Mouse (Mus musculus): ENCODE measurements at regions not wholly inside any gene's neighbourhood (a gene's known extent, or its start where the extent isn't known, plus 50 kb on each side); places are given as distances from the start of the nearest gene placed in this dataset.

- DNase-seq (ENCODE audit: low spot score), result no peak
These were observed 154.9 kb upstream of the Gm34302 start for GRCm38 (mm10) chr3:63638572-63638971.

GRCm38 (mm10) chr3:63637913-63638312 is 154.2 kb upstream of the Gm34302 start:
- DNase-seq (ENCODE audit: low spot score), result no peak

- no peak for DNase-seq (ENCODE audit: low spot score)
These were observed 144.0 kb upstream of the Gm34302 start for GRCm38 (mm10) chr3:63627724-63628123.

- no peak for DNase-seq (ENCODE audit: low spot score)
These were observed 132.4 kb upstream of the Gm34302 start for GRCm38 (mm10) chr3:63616127-63616526.

- DNase-seq (ENCODE audit: low spot score), result no peak
These were observed 130.0 kb upstream of the Gm34302 start for GRCm38 (mm10) chr3:63613652-63614051.

- DNase-seq (ENCODE audit: low spot score), result no peak
These were observed 129.2 kb upstream of the Gm34302 start for GRCm38 (mm10) chr3:63612767-63613363.

GRCm38 (mm10) chr3:63610113-63610919 is 126.6 kb upstream of the Gm34302 start:
- no peak for DNase-seq (ENCODE audit: low spot score)

- DNase-seq (ENCODE audit: low spot score), result no peak
These were observed 125.9 kb upstream of the Gm34302 start for GRCm38 (mm10) chr3:63609454-63610112.

- DNase-seq (ENCODE audit: low spot score), result no peak
These were observed 99.3 kb upstream of the Gm34302 start for GRCm38 (mm10) chr3:63582717-63583696.

GRCm38 (mm10) chr3:63582180-63582579 is 98.5 kb upstream of the Gm34302 start:
- no peak for DNase-seq (ENCODE audit: low spot score)

GRCm38 (mm10) chr3:63570607-63571353 is 87.1 kb upstream of the Gm34302 start:
- DNase-seq (ENCODE audit: low spot score), result peak; percentile 64

GRCm38 (mm10) chr3:63570082-63570481 is 86.4 kb upstream of the Gm34302 start:
- DNase-seq (ENCODE audit: low spot score), result no peak

- DNase-seq (ENCODE audit: low spot score), result no peak
These were observed 85.4 kb upstream of the Gm34302 start for GRCm38 (mm10) chr3:63569004-63569596.

- DNase-seq (ENCODE audit: low spot score), result no peak
These were observed 84.0 kb upstream of the Gm34302 start for GRCm38 (mm10) chr3:63567726-63568125.

GRCm38 (mm10) chr3:63563057-63563456 is 79.4 kb upstream of the Gm34302 start:
- no peak for DNase-seq (ENCODE audit: low spot score)

- no peak for DNase-seq (ENCODE audit: low spot score)
These were observed 78.9 kb upstream of the Gm34302 start for GRCm38 (mm10) chr3:63562532-63562931.

- DNase-seq (ENCODE audit: low spot score), result no peak
These were observed 77.1 kb upstream of the Gm34302 start for GRCm38 (mm10) chr3:63560745-63561151.

GRCm38 (mm10) chr3:63556741-63557140 is 73.1 kb upstream of the Gm34302 start:
- no peak for DNase-seq (ENCODE audit: low spot score)

- peak; percentile 29 for DNase-seq (ENCODE audit: low spot score)
These were observed 71.2 kb upstream of the Gm34302 start for GRCm38 (mm10) chr3:63554872-63555271.

GRCm38 (mm10) chr3:63553426-63553825 is 69.7 kb upstream of the Gm34302 start:
- no peak for DNase-seq (ENCODE audit: low spot score)

GRCm38 (mm10) chr3:63551661-63552060 is 68.0 kb upstream of the Gm34302 start:
- DNase-seq (ENCODE audit: low spot score), result no peak
